Mouse (Mus musculus): Measurements from ENCODE around the gene C1qtnf5.

GRCm38 (mm10) chr9:44077266-44077910 lies 29.7 kb upstream of the C1qtnf5 start:
- TF ChIP-seq CTCF (IDR thresholded peaks at IDR 0.05; ENCODE audit: low read depth) = no peak
- TF ChIP-seq EP300 (IDR thresholded peaks at IDR 0.05; ENCODE audit: low read depth) = no peak
